Mouse (Mus musculus) urinary bladder, postnatal 4 days (tissue): ENCODE results near the gene Gbf1.

Experiments used
- DNase-seq, 2 experiments: peaks; one replicate each; pipeline ENCODE4 v3.0.0; 2021 to 2022; ENCODE audit warnings: low spot score in 2 of 2

Gbf1 gene

DNA sequence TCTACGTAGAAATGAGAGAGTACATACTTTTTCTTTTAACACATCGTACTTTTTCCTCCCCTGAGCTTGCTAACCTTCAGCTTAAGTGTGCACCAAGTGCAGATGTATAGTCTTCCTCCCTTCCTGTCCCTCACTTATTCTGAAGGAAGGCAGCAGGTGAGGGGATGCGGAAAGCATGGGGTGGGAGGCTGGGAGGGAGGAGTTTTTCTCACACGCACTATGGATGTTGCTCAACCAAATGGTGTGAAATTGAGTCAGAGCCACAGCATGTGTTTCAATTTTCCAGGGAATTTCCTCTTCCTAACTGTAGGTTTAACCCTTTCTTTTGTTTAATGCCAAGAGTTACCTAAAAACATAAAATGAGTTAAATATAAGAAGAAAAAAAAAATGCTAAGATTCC, 70.8 kb downstream of the Gbf1 start:
- DNase-seq, result no peak

DNA sequence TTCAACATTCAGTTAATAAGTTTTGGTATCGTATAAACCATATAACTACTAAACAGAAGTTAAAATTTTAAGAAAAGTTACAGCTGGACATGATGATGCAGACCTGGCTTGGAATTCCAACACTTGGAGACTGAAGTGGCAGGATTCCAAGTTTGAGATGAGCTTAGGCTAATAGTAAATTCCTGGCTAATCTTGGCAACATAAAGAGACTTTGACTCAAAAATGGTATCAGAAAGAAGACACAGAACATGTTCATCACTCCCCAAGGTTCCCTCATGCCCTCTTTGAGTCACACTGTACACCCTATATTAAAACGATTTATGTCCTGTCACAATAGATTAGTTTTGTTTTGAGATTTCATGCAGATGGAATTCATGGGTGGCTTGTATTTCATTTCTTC, 72.6 kb downstream of the Gbf1 start:
- no peak for DNase-seq

DNA sequence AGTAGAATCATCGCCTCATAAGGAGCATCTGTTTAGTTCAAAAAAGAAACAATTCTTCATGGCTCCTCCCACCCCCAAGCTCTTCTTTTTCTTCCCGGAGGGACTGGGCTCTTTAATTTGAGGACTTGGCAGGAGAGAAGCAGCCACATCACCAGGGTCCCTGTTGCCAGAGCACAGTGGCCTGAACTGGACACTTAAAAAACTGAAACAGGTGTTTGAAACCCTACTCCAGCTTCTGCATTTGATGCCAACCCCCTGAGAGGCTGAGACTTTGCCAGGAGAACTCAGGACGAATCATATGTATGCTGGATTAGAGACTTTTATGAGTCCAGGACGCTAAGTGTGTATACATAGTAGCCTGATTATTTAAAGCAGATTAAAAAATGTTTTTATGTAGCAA, 73.2 kb downstream of the Gbf1 start:
- DNase-seq, result no peak

DNA sequence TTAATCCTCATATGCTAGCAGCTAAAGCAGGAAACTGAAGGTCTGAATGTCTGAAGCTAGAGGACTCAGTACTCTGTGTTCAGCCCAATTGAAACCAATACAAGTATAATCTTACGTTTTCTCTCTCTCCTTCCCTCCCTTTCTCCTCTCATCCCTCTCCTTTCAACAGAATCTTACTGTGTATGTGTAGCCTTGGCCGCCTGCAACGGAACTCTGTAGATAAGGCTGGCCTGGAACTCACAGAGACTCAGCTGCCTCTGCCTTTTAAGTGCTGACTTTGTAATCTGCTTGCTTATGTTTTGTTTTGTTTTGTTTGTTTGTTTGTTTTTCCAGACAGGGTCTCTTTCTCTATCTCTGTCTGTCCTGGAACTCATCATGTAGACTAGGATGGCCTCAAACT, 74.0 kb downstream of the Gbf1 start:
- no peak for DNase-seq

- DNase-seq, result no peak
Measured at GRCm38 (mm10) chr19:46227300-46227699, 75.0 kb downstream of the Gbf1 start.

DNA sequence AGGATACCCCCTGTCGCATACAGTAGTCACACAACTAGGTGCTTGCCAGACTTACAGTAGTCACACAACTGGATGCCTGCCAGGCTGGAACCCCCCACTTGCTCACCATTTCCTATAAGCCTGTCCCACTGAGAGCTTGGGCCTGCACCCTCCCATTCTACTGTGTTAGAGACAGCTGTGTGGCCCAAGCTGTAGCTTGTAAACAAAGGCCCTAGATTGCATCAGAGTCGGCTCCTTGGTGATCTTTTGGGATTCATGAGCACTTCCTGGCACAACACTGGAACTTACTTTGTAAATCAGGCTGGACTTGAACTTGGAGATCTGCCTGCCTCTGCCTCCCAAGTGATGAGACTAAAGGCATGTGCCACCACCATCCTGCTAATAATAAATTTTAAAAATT, 82.1 kb downstream of the Gbf1 start:
- DNase-seq, result no peak

GRCm38 (mm10) chr19:46236658-46237057, 84.3 kb downstream of the Gbf1 start:
- DNase-seq, result no peak

GRCm38 (mm10) chr19:46240246-46240645, 87.9 kb downstream of the Gbf1 start:
- DNase-seq, result no peak

DNA sequence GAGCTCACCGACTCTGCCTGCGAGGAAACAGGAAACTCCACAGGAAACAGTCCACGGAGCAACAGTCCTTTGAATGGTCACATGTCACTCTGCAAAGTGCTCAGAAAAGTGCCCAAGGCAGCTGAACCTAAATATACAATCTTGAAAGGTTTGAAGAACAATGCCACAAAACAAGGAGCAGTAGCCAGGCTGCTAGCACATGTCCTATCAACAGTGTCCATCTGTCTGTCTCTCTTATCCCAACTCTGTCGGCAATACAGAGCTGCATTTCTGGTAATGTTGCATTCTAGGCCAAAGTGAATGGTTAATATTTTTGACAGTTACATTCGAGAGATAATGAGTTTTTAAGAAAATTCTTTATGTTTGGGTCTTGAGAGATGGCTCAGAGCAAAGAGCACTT, 90.1 kb downstream of the Gbf1 start:
- no peak for DNase-seq

- no peak for DNase-seq
Measured at GRCm38 (mm10) chr19:46244628-46245027, 92.3 kb downstream of the Gbf1 start.

- DNase-seq, result no peak
Measured at GRCm38 (mm10) chr19:46248991-46249390, 96.7 kb downstream of the Gbf1 start.

DNA sequence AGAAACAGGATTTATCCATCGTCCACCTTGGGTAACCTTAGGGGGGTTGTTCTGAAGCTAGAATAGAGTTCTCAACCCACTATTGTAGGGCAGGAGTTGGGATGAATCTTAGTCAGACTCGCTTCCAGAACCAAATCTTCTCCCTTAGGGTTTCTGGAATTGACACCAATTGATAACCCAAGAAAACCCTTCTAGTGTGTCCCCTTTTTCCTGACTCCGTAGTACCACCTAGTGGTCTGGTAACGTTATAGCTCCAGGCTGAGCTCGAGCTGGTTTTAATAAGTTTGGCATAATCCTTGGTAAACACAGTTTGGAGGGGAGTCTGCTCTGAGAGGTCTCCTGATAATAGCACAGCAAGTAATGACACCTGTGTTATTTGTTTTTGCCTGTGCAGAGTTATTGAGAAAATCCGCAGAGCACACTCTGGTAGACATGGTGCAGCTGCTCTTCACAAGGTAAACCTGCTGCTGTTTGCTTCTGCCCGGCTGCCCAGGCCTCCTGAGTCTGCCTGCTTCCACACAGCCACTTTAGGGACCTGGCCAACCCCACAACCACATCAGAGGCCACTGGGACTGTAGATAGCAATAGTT, 101.9 kb downstream of the Gbf1 start:
- no peak for DNase-seq

GRCm38 (mm10) chr19:46264762-46265161, 112.5 kb downstream of the Gbf1 start:
- no peak for DNase-seq

DNA sequence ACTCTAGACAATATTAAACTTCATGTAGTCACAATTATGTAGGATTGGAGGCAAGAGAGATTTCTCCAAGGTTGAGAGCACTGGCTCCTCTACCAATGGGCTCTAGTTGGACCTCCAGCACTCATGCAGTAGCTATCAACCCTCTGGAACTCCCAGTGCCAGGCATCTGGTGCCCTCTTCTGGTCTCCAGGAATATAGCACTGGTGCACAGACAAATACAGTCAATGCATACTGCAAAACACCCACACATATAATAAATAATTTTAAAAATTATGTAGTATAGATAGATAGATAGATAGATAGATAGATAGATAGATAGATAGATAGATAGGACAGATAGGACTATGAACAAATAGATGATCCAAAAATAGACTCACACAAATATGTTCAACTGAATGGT, 123.0 kb downstream of the Gbf1 start:
- DNase-seq, result no peak

DNA sequence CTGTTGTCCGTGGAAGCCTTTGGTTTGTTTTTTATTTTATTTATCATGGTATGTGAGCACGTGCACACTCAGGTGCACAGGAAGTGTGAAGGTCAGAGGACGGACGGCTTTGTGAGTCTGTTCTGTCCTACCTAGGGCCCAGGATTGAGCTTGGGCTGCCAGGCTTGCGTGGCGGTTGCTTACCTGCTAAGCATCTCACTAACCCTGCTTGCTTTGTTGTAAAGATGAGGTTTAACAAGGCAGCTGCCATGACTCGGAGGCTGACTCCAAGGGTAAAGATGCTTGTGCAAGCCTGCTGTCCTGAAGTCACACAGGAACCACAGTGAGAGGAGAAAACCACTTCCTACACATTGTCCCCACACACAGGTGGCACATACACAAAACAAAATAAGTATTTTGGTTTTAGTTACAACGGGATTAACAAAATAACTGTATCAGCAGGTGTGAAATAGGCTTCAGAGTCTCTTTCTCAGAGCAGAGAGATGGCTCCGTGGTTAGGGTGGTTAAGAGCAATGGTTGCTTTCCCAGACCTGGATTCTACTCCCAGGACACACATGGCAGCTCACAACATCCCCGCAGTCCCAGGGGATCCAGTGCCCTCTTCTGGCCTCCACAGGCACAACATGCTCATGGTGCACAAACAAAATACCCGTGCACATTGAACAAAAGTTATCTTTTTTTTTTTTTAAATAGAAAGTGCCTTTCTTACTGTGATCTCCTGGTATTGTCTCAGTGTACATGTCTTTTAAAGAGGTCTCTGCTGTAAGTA, 130.0 kb downstream of the Gbf1 start:
- DNase-seq, result no peak

DNA sequence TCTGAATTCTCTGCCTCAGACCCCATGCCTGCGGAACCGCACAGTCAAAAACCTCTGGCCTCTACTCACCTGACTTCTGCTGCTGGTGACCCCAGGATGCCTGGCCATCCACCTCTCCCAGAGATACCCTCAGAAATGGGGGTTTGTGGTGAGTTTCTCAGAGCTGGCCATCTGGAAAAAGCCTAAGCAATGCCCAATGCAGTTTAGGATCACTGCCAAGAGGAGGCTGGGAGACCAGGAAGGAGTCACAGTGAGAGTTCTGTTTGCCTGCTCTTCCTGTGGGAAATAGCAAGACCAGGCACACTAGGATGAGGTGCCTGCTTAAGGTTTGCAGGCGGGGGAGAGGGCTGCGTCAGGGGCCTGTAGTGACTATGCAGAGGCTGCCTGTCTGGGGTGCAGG, 132.4 kb downstream of the Gbf1 start:
- DNase-seq, result no peak

- no peak for DNase-seq
Measured at GRCm38 (mm10) chr19:46285631-46286030, 133.3 kb downstream of the Gbf1 start.

DNA sequence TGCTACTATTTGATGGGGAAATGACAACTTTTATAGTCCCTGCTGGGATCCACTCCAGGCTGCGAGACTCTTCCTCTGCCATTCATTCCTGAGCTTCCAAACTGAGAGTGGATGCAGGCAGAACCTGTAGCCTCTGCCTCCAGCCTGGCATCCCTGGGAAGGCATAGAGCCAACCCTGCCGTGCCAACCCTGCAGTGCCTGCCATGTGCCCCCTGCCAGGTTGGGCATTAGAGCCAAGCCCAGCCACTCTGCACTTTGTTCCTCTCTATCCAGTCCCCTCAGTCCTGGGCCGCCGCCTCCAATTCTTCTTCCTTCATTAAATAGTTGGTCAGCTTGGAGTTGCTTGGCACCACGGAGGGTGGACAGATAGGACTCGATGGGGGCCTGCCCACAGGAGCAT, 133.7 kb downstream of the Gbf1 start:
- no peak for DNase-seq

GRCm38 (mm10) chr19:46286926-46287325, 134.6 kb downstream of the Gbf1 start:
- no peak for DNase-seq

DNA sequence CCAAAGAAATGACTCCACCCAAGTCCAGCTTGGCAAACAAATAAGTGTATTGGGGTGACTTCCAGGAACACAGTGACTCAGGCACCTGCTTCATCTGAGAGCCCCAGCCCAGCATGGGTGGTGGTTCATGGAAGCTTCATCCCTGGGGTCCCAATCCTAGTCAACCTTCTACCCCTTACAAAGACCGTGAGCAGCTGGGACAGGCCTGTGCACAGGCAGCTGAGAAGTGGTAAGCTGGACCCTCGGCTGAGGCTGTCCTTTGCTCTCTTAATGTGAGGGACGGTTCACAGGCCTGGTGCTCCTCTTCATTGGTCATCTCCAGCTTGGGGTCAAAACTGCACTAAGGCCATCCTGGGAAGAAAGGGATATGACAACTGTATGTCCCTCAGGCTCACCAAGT, 135.3 kb downstream of the Gbf1 start:
- DNase-seq, result no peak

DNA sequence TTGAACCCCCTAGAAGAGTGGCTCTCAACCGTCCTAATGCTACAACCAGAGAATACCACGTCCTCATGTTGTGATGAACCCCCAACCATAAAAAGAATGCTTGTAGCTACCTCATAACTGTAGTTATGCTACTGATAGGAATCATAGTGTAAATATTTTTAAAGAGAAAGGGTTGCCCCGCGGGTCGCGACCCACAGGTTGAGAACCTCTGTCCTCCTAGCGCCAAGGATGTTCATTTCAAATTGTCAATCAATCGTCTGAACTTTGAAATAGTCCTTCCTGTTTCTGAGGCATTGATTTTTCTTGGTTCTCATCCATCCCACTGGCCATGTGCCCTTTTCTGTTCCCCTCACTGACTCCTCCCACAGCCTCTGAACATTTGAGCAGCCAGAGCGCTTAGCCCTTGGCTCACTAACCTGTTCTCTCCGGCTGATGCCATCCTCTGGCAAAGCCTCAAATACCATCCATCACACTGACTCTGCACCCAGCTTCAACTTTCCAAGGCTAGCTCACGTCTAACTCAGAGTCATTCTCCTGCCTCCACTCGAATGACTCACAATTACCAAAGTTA, 138.3 kb downstream of the Gbf1 start:
- DNase-seq, result no peak

DNA sequence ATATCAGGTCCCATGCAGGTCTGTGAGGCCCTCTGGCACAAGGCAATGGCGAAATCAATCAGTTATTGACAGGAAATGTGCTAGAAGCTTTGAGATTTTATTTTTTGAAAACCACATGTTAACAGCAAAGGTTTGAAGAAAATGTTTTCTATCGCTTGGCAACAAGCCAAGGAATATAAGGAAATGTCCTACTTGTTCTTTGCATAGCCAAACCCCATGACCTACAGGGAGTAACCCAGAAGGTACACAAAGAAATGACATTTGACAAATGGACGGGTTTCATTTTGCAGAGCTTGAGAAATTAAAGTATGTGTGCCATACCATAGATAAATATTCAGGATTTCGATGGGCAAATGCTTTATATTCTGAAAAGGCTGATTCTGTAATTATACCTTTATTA, 144.6 kb downstream of the Gbf1 start:
- no peak for DNase-seq

DNA sequence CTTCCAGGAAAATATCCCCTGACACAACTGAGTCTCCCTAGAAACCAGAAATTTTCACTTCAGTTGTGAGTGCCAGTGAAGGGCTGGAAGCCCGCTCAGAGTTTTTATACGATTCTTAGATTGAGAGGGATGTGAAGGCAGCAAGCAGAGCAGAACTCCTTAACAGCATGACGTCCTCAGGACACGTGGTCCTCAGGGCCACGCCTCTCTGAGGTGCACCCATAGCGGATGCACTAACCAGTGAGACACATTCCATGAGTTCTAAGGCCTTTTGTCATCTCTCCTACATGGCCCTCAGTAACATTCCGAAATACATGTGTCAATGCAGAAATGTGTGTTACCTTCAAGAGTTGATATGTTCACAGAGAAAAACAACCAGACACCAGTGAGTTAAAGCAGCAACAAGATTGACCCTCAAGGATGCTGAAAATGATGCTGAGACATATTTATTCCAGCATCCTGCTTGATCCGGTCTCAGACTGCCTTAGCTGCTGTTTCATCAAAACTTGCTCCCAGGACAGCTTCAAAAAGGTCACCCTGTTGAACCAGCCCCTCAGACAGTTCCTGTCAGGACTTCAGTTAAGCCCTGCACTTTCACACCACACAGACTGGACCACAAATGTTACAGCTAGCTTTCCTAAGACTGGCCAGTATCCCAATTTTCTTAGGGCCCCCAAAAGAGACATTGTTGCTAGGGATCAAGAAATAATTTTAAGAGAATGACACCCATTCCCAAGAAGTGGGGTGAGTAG, 148.2 kb downstream of the Gbf1 start:
- peak in 1 of 2 experiments; percentile 26 for DNase-seq
